Mouse (Mus musculus) adrenal gland, postnatal 25 days (tissue): Measurements from ENCODE around the gene Ap2m1. TPM values are rescaled to one million over a fixed set of nuclear protein-coding genes. Genes with fewer than 3 reads are reported as not detected.
A peak's percentile ranks its signal among the peaks of the same experiment; 100 is the strongest.
"Not testable (repeated sequence)": the region's sequence is repeated elsewhere in the genome, so short reads cannot be mapped to it uniquely, and the experiment has no call there.

Experiments
- DNase-seq: peaks from one replicate; pipeline ENCODE4 v3.0.0; 2021; ENCODE audit warnings: mixed read lengths
- long read RNA-seq: library from polyadenylated mRNA; stranded (forward); transcript quantifications from one replicate; pipeline ENCODE4 v2.0.0, GENCODE M21; 2021
- total RNA-seq: library from RNA; stranded (reverse); gene quantifications from 2 replicates; pipeline ENCODE4 v1.2.3, GENCODE M21; 2021

Ap2m1 gene
- 291 and 310 TPM in 2 replicates for total RNA-seq
- long read RNA-seq, transcript Ap2m1-202 (11 exons, 2,080 nt), result major isoform, 71 of 103 reads
- long read RNA-seq, partial matches to known transcripts, result 10 of 103 reads
- long read RNA-seq, other reads (novel, unspliced or antisense), result 17 of 103 reads

- DNase-seq, result peak; percentile 93
These were observed at the start of gene Ap2m1 for GRCm38 (mm10) chr16:20535296-20536080. Gene Ap2m1, plus strand, starts transcription at chr16:20535478.

GRCm38 (mm10) chr16:20486048-20486447 is 49.2 kb upstream of the Ap2m1 start:
- no peak for DNase-seq

- no peak for DNase-seq
These were observed 47.1 kb upstream of the Ap2m1 start for GRCm38 (mm10) chr16:20488151-20488550.

DNA sequence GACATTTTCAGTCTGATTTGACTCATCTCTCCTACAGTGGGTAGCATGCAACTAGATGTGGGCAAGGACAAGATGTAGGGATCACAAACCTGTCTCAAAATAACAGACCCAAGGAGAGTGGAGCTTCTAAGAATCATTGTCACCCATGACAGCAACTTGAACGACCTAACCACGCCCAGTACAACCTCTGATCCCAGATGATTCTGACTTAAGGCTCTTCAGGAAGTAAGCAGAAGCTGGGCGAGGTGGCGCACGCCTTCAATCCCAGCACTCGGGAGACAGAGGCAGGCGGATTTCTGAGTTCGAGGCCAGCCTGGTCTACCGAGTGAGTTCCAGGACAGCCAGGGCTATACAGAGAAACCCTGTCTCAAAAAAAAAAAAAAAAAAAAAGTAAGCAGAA is 46.5 kb upstream of the Ap2m1 start:
- DNase-seq, result not testable (repeated sequence)

DNA sequence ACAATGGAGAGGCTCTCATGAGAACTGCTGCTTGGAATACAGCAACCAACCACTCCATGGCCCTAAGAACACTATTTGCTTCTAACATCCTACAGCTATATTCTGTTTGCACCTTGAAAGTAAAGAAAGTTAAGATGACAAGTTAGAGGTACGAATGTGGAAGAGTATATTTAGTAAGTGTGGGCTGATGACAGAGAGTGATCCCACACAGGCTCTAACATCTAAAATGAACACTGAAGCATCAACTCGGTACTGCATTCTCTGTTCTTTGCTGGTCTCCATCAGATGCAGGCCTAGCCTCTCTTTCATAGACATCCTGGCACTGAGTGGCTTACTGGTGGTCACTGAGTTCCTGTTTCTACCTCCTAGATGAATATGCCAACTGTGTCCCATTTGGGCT is 46.0 kb upstream of the Ap2m1 start:
- DNase-seq, result no peak

- DNase-seq, result peak; percentile 37
These were observed 44.7 kb upstream of the Ap2m1 start for GRCm38 (mm10) chr16:20490581-20490980.

- DNase-seq, result no peak
These were observed 44.0 kb upstream of the Ap2m1 start for GRCm38 (mm10) chr16:20491301-20491700.

- DNase-seq, result no peak
These were observed 41.8 kb upstream of the Ap2m1 start for GRCm38 (mm10) chr16:20493452-20493851.

DNA sequence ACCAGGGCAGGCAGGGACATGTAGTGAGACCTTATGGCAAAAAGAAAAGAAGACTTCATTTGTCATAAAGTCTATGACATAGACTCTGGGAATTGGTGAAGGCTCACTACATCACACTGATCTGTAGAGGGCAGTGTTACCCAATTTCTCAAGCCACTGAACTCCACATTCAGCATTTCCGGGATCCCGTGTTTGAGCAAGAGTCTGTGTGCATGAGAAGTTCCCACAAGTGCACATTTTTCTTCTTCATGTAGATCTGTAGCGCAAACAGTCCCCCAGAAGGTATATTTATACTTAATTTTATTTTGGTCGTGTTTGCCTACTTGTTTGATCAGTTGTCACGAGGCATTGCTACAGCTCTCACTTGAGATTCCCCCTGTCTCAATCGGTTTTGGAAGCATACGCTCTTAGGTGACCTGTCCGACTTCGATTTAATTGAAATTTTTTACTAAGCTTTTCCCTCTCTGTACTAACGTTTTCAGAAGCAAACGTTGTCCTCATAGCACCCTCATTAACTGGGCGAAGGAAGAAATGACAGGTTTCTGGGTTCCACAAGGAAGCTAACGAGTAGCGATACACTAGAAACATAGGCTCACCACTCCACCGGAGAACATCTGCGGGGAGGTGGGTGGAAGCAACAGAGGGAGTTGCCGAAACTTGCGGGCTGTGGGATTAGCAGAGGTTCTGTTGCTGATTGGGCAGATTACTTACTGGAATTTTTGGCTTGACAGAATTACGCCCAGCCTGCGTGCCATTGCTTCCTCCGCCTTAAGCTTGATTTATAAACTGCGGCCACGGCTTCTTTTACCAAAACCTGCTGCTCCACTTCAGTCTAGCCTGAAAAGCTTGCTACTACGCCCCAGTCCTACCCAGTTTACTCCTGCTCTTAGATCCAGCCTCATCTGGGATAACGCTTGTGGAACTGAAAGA is 38.3 kb upstream of the Ap2m1 start:
- DNase-seq, result no peak

DNA sequence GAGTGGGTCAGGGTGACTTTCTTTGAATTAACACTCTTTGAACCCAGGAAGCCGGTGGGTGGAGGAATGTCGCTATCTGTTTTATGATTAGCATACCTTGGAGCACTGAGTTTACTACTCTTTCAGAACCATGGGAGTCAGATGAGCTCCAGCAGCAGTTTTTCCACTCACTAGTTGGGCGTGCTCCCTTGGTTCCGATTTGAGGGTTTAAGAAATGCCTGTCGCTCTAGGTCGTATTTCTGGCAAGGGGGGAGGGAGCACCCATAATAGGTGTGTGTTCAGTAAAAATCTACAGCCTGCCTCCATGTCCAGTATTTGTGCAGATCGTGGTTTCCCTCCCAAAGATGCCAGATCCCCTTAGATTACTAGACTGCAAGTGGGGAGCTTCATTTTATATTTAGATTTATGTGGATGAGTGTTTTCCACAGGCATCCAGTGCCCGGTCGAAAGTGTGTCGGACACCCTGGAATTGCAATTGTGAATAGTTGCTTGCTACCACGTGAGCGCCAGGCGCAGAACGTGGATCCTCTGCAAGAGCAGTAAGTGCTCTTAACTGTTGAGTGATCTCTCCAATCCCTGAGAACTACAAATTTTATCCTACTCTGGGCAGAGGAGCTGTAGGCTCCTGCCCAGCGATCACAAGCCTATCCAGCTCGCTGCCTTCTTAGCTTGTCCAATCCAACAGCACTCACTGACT is 37.1 kb upstream of the Ap2m1 start:
- no peak for DNase-seq

GRCm38 (mm10) chr16:20498677-20499475 is 36.4 kb upstream of the Ap2m1 start, which contains the start of gene Eif2b5:
Gene Eif2b5, plus strand, starts transcription at chr16:20498817.
- DNase-seq, result peak; percentile 91

DNA sequence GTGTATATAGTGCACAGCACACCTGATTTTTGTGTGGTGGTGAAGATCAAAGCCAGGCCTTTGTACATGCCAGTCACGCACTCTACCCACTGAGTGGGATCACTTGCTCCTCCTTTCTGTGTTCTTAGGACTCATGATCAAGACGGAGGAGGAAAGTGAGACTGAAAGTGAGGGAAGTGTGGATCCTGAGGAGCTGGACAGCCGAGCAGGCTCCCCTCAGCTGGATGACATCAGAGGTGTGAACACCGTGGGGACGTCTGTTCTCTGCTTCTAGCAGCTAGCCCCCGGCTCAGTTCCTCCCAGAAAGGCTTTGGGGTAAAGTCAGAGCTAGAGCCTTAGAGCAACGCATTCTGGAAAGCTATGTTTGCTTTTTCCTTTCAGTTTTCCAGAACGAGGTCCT is 29.3 kb upstream of the Ap2m1 start:
- no peak for DNase-seq

DNA sequence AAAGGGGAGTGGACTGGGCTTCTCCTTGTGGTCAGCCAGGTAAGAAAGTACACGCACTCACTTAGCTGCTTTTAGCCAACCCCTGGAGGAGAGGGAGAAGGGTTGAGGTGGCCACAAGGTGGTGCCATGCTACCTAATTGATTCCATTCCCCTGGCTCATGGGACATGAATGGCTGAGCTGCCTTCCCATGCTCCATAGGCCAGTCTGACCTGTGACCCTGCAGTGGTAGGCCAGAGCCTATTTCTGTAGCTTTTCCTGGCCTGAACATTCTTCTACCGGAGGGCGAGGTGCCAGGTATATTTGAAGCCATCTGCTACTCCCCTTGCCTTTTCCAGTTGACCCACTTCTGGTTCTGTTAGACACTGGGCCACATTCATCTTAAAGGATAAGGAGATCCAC is 25.9 kb upstream of the Ap2m1 start:
- peak; percentile 43 for DNase-seq

DNA sequence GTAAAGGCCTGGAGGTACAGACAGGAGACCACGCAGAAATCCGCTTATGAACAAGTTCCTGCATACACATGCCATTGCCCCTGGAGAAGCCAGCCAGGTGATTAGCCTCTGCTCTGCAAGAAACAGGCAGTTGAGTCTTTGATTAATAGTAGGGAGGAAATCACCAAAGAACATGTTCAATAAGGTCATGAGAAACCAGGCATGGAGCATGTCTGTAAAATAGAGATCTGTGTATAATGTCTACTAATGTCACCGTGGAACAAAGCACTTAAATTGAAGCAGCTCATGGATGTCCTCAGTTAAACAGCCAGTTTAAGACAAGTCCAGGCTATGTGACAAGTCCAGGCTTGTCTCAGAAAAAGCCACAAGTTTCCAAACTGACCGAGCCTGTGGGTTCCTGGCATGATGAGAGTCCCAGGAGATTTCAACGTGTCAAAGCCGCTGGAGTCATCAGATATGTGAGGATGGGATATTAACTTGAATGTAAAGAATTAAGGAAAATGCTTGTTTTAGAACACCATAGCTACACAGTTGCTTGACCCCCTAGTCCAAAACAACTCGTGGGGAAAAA is 23.9 kb upstream of the Ap2m1 start:
- DNase-seq, result no peak

DNA sequence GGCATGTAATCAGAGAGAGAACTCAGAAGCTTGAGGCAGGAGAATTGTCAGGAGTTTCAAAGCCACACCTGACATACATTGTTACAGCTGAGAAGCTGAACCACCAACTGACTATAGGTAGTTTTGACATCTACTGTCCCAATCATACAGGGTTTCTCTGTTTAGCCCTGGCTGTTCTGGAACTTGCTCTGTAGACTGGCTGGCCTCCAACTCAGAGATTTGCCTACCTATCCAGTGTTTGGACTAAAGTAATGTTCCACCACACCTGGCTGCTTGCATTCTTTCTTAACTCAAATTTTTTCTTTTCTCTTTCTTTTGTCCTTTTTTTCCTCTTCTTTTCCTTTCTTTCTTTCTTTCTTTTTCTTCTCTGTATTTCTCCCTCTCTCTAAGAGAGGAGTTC is 19.2 kb upstream of the Ap2m1 start:
- no peak for DNase-seq

- DNase-seq, result peak; percentile 95
These were observed 18.5 kb upstream of the Ap2m1 start, which contains the start of gene Dvl3 for GRCm38 (mm10) chr16:20516726-20517201. Gene Dvl3, plus strand, starts transcription at chr16:20516982.

GRCm38 (mm10) chr16:20517216-20517615 is 18.1 kb upstream of the Ap2m1 start:
- peak; percentile 29 for DNase-seq

DNA sequence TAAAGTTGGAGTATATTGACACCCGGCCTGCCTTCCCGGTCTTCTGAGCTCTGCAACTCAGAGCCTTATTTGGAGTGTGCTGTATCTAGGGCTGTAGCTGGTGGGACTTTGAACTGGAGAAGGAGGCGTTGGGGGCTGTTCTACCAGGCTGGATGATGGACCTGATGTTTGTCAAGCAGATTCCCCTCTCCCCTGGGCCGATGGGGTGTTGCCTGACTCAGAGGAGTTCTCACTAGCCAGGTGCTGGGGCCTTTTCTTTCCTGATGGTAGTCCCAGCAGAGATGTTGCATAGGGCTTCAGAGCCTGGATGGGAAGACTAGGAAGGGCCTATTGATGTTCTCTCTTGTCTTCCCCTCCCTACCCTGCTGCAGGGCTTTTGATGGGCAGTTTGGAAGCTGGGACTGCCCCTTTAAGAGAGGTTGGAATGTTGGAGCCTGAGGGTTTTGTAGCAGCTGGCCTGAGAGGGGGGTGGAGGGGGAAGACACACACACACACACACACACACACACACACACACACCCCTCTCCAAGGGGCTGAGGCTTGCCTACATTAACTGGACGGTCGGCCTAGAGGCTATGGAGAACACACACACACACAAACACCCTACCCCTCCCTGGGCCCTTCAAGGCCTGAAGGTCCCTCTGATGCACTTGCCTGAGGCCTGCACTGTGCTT is 17.4 kb upstream of the Ap2m1 start:
- DNase-seq, result no peak

DNA sequence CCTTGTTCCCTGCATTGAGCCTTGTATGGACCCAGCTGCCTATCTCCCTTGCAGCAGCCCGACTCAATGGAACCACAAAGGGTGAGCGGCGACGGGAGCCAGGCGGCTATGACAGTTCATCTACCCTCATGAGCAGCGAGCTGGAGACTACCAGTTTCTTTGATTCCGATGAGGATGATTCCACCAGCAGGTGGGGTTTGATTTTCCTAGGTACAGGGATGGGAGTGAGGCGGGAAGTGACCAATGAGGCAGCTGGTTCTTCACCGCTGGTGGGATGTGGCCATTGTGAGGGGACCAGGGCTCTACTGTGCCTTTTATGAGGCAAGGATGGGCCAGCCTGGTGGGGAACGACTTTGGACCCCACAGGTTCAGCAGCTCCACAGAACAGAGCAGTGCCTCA is 11.4 kb upstream of the Ap2m1 start:
- no peak for DNase-seq

- DNase-seq, result no peak
These were observed 6.5 kb upstream of the Ap2m1 start for GRCm38 (mm10) chr16:20528779-20529178.
